ENCODE assay signal across 10 mouse cellular contexts in genomic region chr17:26207686-26208085, GRCm38 (mm10). TPM values are rescaled to one million over a fixed set of nuclear protein-coding genes. Genes with fewer than 3 reads are reported as not detected.
DNase-seq lines count a peak whose midpoint lies in the region; ATAC-seq and TF ChIP-seq lines count a peak whose summit lies in the region.
"Had no signal": no experiment of that assay in that cellular context is flagged by ENCODE, and none has a peak within 500 bp of the region (broad histone marks: within the 10 kb centered on the region; RNA-seq: fewer than 3 reads in every experiment).

Gene Arhgdig (minus strand): TSS chr17:26207786.

- DNase-seq in layer of hippocampus, adult 8-10 months (ENCODE audit: low spot score in 2 of 2), result no peak
- DNase-seq in layer of hippocampus, adult 11-12 months (ENCODE audit: low spot score), result no peak
- no peak for DNase-seq in adrenal gland, postnatal 4 days (ENCODE audit: low spot score in 2 of 2)
- DNase-seq in liver, embryonic 14.5 days (ENCODE audit: low read depth in 3 of 3, low spot score in 3 of 3), result no peak
- no peak for DNase-seq in heart, adult 9 months (ENCODE audit: low spot score in 2 of 2)
- no peak for DNase-seq in right cerebral cortex, postnatal 14 days
- DNase-seq in gastrocnemius, postnatal 4 days (ENCODE audit: low spot score in 2 of 2), result no peak
- DNase-seq: cerebellum, adult 8-10 months had no signal

- no peak for TF ChIP-seq EP300 in liver, embryonic 14.5 days (IDR thresholded peaks at IDR 0.05; ENCODE audit: low read depth)

- no peak for TF ChIP-seq CTCF in liver, embryonic 14.5 days (IDR thresholded peaks at IDR 0.05; ENCODE audit: low read depth)

- no peak within 1 kb of the TSS for H3K9ac ChIP-seq in hindbrain, embryonic 13.5 days
- no peak within 1 kb of the TSS for H3K9ac ChIP-seq in liver, embryonic 14.5 days (replicated peaks)

- H3K4me3 ChIP-seq in hindbrain, embryonic 13.5 days, result no peak within 1 kb of the TSS
- H3K4me3 ChIP-seq in liver, embryonic 14.5 days (ENCODE audit: insufficient read depth in 1 of 2, low read depth in 2 of 2, low read length in 2 of 2), result no peak within 1 kb of the TSS

- peaks cover 39% of the 10 kb centered on the region for H3K27me3 ChIP-seq in hindbrain, embryonic 13.5 days
- H3K27me3 ChIP-seq in liver, embryonic 14.5 days (ENCODE audit: control insufficient read depth, insufficient read depth, low read length), result peaks cover 24% of the 10 kb centered on the region

- WGBS in hindbrain, embryonic 13.5 days, result 95% methylated on average over 12 of the region's 12 CpGs
- WGBS in liver, embryonic 14.5 days (ENCODE audit: insufficient replicate concordance), result 78% methylated on average over 12 of the region's 12 CpGs

- no peak for ATAC-seq in hindbrain, embryonic 13.5 days (ENCODE audit: low FRiP score)
- ATAC-seq in liver, embryonic 14.5 days (ENCODE audit: insufficient read depth), result no peak

- no peak within 1 kb of the TSS for H3K27ac ChIP-seq in hindbrain, embryonic 13.5 days
- H3K27ac ChIP-seq in liver, embryonic 14.5 days, result no peak within 1 kb of the TSS

- no peaks in the 10 kb centered on the region for H3K9me3 ChIP-seq in hindbrain, embryonic 13.5 days
- no peaks in the 10 kb centered on the region for H3K9me3 ChIP-seq in liver, embryonic 14.5 days (ENCODE audit: control insufficient read depth, low read length)
- H3K9me3 ChIP-seq: G1E had no signal

- H3K36me3 ChIP-seq in hindbrain, embryonic 13.5 days, result peaks cover 9% of the 10 kb centered on the region
- no peaks in the 10 kb centered on the region for H3K36me3 ChIP-seq in liver, embryonic 14.5 days (replicated peaks; ENCODE audit: control insufficient read depth, insufficient read depth, low read depth)

- no peak within 1 kb of the TSS for H3K4me2 ChIP-seq in hindbrain, embryonic 13.5 days
- H3K4me2 ChIP-seq in liver, embryonic 14.5 days (ENCODE audit: low read depth), result no peak within 1 kb of the TSS

- peaks cover 18% of the 10 kb centered on the region for H3K4me1 ChIP-seq in hindbrain, embryonic 13.5 days (replicated peaks)
- H3K4me1 ChIP-seq in liver, embryonic 14.5 days (replicated peaks; ENCODE audit: control insufficient read depth in 2 of 2, insufficient read depth in 2 of 2, low read length in 1 of 2), result peaks cover under 1% of the 10 kb centered on the region in 2 experiments

RNA-seq across cellular contexts. Expression of gene Arhgdig, which starts in this region (rescaled TPM):
- total RNA-seq in layer of hippocampus, adult 8-10 months (2022), result 10 to 100 TPM; 59.6 to 69.7 (median 67.6) TPM
- total RNA-seq in adrenal gland, postnatal 4 days (2021), result 10 to 100 TPM; 14.8 to 31.9 TPM
- polyA plus RNA-seq in hindbrain, embryonic 13.5 days (2015; fragmentation: Nextera tagmentation; extraction: Ambion mirVana), result 65.7 and 75.1 TPM in 2 replicates
- polyA plus RNA-seq in liver, embryonic 14.5 days (2012; rRNA removed), result 10.6 and 11.6 TPM in 2 replicates
- 15.9 and 22.8 TPM in 2 replicates for polyA plus RNA-seq in liver, embryonic 14.5 days (2014; fragmentation: Nextera tagmentation; extraction: Ambion mirVana)
- 1 to 10 TPM; 3.7 to 4.2 TPM for total RNA-seq in gastrocnemius, postnatal 4 days (2021)
